Mouse (Mus musculus) monocyte, adult 59 days (primary cell): ENCODE measurements around the gene Rabac1. TPM values are rescaled to one million over a fixed set of nuclear protein-coding genes. Genes with fewer than 3 reads are reported as not detected.

Experiments used
- total RNA-seq, 2 experiments: library from RNA; stranded (reverse); gene quantifications; one replicate each; pipeline ENCODE4 v1.2.4; 2023

The Rabac1 gene
- total RNA-seq: 100 to 1,000 TPM; 143 to 159 TPM

GRCm38 (mm10) chr7:24971972-24972893, at the start of gene Rabac1:
TSS of gene Rabac1 (minus strand) at chr7:24972754.

GRCm38 (mm10) chr7:25005421-25006065, 33.0 kb upstream of the Rabac1 start, which contains the start of gene Atp1a3:
TSS of gene Atp1a3 (minus strand) at chr7:25005958.

GRCm38 (mm10) chr7:24944257-24944950, 28.1 kb downstream of the Rabac1 start, which contains the start of gene Gm4881:
TSS of gene Gm4881 (minus strand) at chr7:24944494.

Other genes with a start within 250 kb of the Rabac1 start
- under 1 TPM; 0.67 to 0.92 TPM for gene Gm4763, start 245.8 kb downstream of the Rabac1 start, total RNA-seq
- gene Cd177, start 212.4 kb downstream of the Rabac1 start, total RNA-seq: 100 to 1,000 TPM; 165 to 189 TPM
- gene Ceacam10, start 195.5 kb downstream of the Rabac1 start, total RNA-seq: not detected
- 1 to 10 TPM; 2.7 to 4.2 TPM for gene Gm9844, start 110.5 kb downstream of the Rabac1 start, total RNA-seq
- not detected for gene Lypd4, start 102.8 kb downstream of the Rabac1 start, total RNA-seq
- not detected for gene Dmrtc2, start 102.7 kb downstream of the Rabac1 start, total RNA-seq
- gene Rps19, start 88.4 kb downstream of the Rabac1 start, total RNA-seq: 1,000 to 10,000 TPM; 1,275 to 1,329 TPM
- gene Cd79a, start 75.4 kb downstream of the Rabac1 start, total RNA-seq: 1 to 10 TPM; 2.2 to 5.3 TPM
- gene Arhgef1, start 69.8 kb downstream of the Rabac1 start, total RNA-seq: 100 to 1,000 TPM; 595 to 645 TPM
- gene Gm4881, start 28.3 kb downstream of the Rabac1 start, total RNA-seq: not detected
- 100 to 1,000 TPM; 358 to 382 TPM for gene Atp1a3, start 33.2 kb upstream of the Rabac1 start, total RNA-seq
- 1 to 10 TPM; 1.8 TPM for gene Grik5, start 99.6 kb upstream of the Rabac1 start, total RNA-seq
- gene Zfp574, start 99.8 kb upstream of the Rabac1 start, total RNA-seq: 10 to 100 TPM; 12.1 to 13.2 TPM
- gene Pou2f2, start 207.0 kb upstream of the Rabac1 start, total RNA-seq: 100 to 1,000 TPM; 193 to 239 TPM
- 10 to 100 TPM; 57.9 to 71.2 TPM for gene Dedd2, start 247.9 kb upstream of the Rabac1 start, total RNA-seq
- gene Zfp526, start 248.7 kb upstream of the Rabac1 start, total RNA-seq: 1 to 10 TPM; 7.0 to 8.1 TPM